Mouse (Mus musculus): ENCODE results near the gene Med19. TPM values are rescaled to one million over a fixed set of nuclear protein-coding genes. Genes with fewer than 3 reads are reported as not detected.

Med19 gene
- polyA plus RNA-seq, 1 experiment from 2014 or later = 31.6 TPM

- peak overlapping the region; percentile 59; the same call in 1 of the 2 replicates for H3K4me2 ChIP-seq (ENCODE audit: low read depth, low read length)
- H3K4me1 ChIP-seq (ENCODE audit: control insufficient read depth, insufficient read depth, low read length) = peaks cover 74% of the 10 kb centered on the region
- 40% methylated on average over 5 of the region's 5 CpGs for WGBS
- H3K4me3 ChIP-seq (ENCODE audit: low read length) = no peak overlapping the region
- H3K36me3 ChIP-seq (ENCODE audit: control insufficient read depth, insufficient read depth, low read length) = no peaks in the 10 kb centered on the region
- H3K9ac ChIP-seq (ENCODE audit: low read depth, low read length) = no peak overlapping the region
- no peak for ATAC-seq
- H3K27ac ChIP-seq (ENCODE audit: low read length) = peak overlapping the region; percentile 98
- no peaks in the 10 kb centered on the region for H3K27me3 ChIP-seq (replicated peaks; ENCODE audit: control insufficient read depth, insufficient read depth, low read length)
- H3K9me3 ChIP-seq (ENCODE audit: control insufficient read depth, low read length) = no peaks in the 10 kb centered on the region
Observed at GRCm38 (mm10) chr2:84638428-84639220, 39.6 kb upstream of the Med19 start.

GRCm38 (mm10) chr2:84640833-84641232 is 37.4 kb upstream of the Med19 start:
- Histone ChIP-seq H3K4me3 (ENCODE audit: low read length) (no peak overlapping the region), H3K4me1 (ENCODE audit: control insufficient read depth, insufficient read depth, low read length) (peaks cover 63% of the 10 kb centered on the region), H3K27me3 (replicated peaks; ENCODE audit: control insufficient read depth, insufficient read depth, low read length) (no peaks in the 10 kb centered on the region), H3K9ac (ENCODE audit: low read depth, low read length) (no peak overlapping the region), H3K9me3 (ENCODE audit: control insufficient read depth, low read length) (no peaks in the 10 kb centered on the region), H3K4me2 (ENCODE audit: low read depth, low read length) (no peak overlapping the region), H3K36me3 (ENCODE audit: control insufficient read depth, insufficient read depth, low read length) (no peaks in the 10 kb centered on the region), H3K27ac (ENCODE audit: low read length) (no peak overlapping the region)
- no peak for ATAC-seq

- H3K4me2 ChIP-seq (ENCODE audit: low read depth, low read length) = no peak overlapping the region
- H3K9me3 ChIP-seq (ENCODE audit: control insufficient read depth, low read length) = no peaks in the 10 kb centered on the region
- no peak overlapping the region for H3K27ac ChIP-seq (ENCODE audit: low read length)
- ATAC-seq = no peak
- peaks cover 31% of the 10 kb centered on the region for H3K4me1 ChIP-seq (ENCODE audit: control insufficient read depth, insufficient read depth, low read length)
- H3K36me3 ChIP-seq (ENCODE audit: control insufficient read depth, insufficient read depth, low read length) = no peaks in the 10 kb centered on the region
- H3K27me3 ChIP-seq (replicated peaks; ENCODE audit: control insufficient read depth, insufficient read depth, low read length) = no peaks in the 10 kb centered on the region
- H3K4me3 ChIP-seq (ENCODE audit: low read length) = no peak overlapping the region
- H3K9ac ChIP-seq (ENCODE audit: low read depth, low read length) = no peak overlapping the region
- 60% methylated on average over 1 of the region's 1 CpGs for WGBS
Observed at GRCm38 (mm10) chr2:84646138-84646537, 32.1 kb upstream of the Med19 start.

- Histone ChIP-seq H3K27ac (ENCODE audit: low read length) (no peak overlapping the region), H3K9ac (ENCODE audit: low read depth, low read length) (peak overlapping the region; percentile 14; the same call in 1 of the 2 replicates), H3K4me3 (ENCODE audit: low read length) (peak overlapping the region; percentile 25), H3K9me3 (ENCODE audit: control insufficient read depth, low read length) (no peaks in the 10 kb centered on the region), H3K27me3 (replicated peaks; ENCODE audit: control insufficient read depth, insufficient read depth, low read length) (no peaks in the 10 kb centered on the region), H3K4me2 (ENCODE audit: low read depth, low read length) (peak overlapping the region; percentile 68), H3K4me1 (ENCODE audit: control insufficient read depth, insufficient read depth, low read length) (peaks cover 22% of the 10 kb centered on the region), H3K36me3 (ENCODE audit: control insufficient read depth, insufficient read depth, low read length) (no peaks in the 10 kb centered on the region)
- WGBS = 79% methylated on average over 6 of the region's 6 CpGs
- no peak for ATAC-seq
Observed at GRCm38 (mm10) chr2:84647051-84647568, 31.1 kb upstream of the Med19 start.

GRCm38 (mm10) chr2:84648369-84648768 is 29.8 kb upstream of the Med19 start:
- 18% methylated on average over 6 of the region's 6 CpGs for WGBS
- Histone ChIP-seq H3K4me1 (ENCODE audit: control insufficient read depth, insufficient read depth, low read length) (peaks cover 17% of the 10 kb centered on the region; the same call in 1 of the 2 replicates), H3K4me2 (ENCODE audit: low read depth, low read length) (peak overlapping the region; percentile 68), H3K9me3 (ENCODE audit: control insufficient read depth, low read length) (no peaks in the 10 kb centered on the region), H3K4me3 (ENCODE audit: low read length) (peak overlapping the region; percentile 51), H3K27ac (ENCODE audit: low read length) (no peak overlapping the region), H3K9ac (ENCODE audit: low read depth, low read length) (peak overlapping the region; percentile 62), H3K27me3 (replicated peaks; ENCODE audit: control insufficient read depth, insufficient read depth, low read length) (no peaks in the 10 kb centered on the region), H3K36me3 (ENCODE audit: control insufficient read depth, insufficient read depth, low read length) (no peaks in the 10 kb centered on the region)
- no peak for ATAC-seq

- no peaks in the 10 kb centered on the region for H3K27me3 ChIP-seq (replicated peaks; ENCODE audit: control insufficient read depth, insufficient read depth, low read length)
- H3K4me3 ChIP-seq (ENCODE audit: low read length) = peak overlapping the region; percentile 69
- peak overlapping the region; percentile 80 for H3K9ac ChIP-seq (ENCODE audit: low read depth, low read length)
- no peaks in the 10 kb centered on the region for H3K36me3 ChIP-seq (ENCODE audit: control insufficient read depth, insufficient read depth, low read length)
- H3K9me3 ChIP-seq (ENCODE audit: control insufficient read depth, low read length) = no peaks in the 10 kb centered on the region
- peak; percentile 51; the same call in 1 of the 2 replicates for ATAC-seq
- H3K4me2 ChIP-seq (ENCODE audit: low read depth, low read length) = peak overlapping the region; percentile 52
- 0% methylated on average over 10 of the region's 10 CpGs for WGBS
- H3K4me1 ChIP-seq (ENCODE audit: control insufficient read depth, insufficient read depth, low read length) = 0 out of 2 replicates have a peak, but pooled peaks cover 12% of the 10 kb centered on the region
- H3K27ac ChIP-seq (ENCODE audit: low read length) = peak overlapping the region; percentile 90
Observed at GRCm38 (mm10) chr2:84649674-84650073, 28.5 kb upstream of the Med19 start.

- peak within 1 kb of the TSS; percentile 61 for H3K4me2 ChIP-seq (ENCODE audit: low read depth, low read length)
- ATAC-seq = peak; percentile 98
- H3K27ac ChIP-seq (ENCODE audit: low read length) = peak within 1 kb of the TSS; percentile 97
- H3K4me1 ChIP-seq (ENCODE audit: control insufficient read depth, insufficient read depth, low read length) = 0 out of 2 replicates have a peak, but pooled peaks cover 12% of the 10 kb centered on the region
- under 1% methylated on average over 15 of the region's 15 CpGs for WGBS
- H3K9me3 ChIP-seq (ENCODE audit: control insufficient read depth, low read length) = no peaks in the 10 kb centered on the region
- H3K4me3 ChIP-seq (ENCODE audit: low read length) = peak within 1 kb of the TSS; percentile 69
- no peaks in the 10 kb centered on the region for H3K36me3 ChIP-seq (ENCODE audit: control insufficient read depth, insufficient read depth, low read length)
- H3K27me3 ChIP-seq (replicated peaks; ENCODE audit: control insufficient read depth, insufficient read depth, low read length) = no peaks in the 10 kb centered on the region
- peak within 1 kb of the TSS; percentile 82 for H3K9ac ChIP-seq (ENCODE audit: low read depth, low read length)
Observed at GRCm38 (mm10) chr2:84650464-84651195, 27.6 kb upstream of the Med19 start, which contains the start of gene Ctnnd1. Gene Ctnnd1, minus strand, starts transcription at chr2:84650765.

- Histone ChIP-seq H3K9me3 (ENCODE audit: control insufficient read depth, low read length) (no peaks in the 10 kb centered on the region), H3K9ac (ENCODE audit: low read depth, low read length) (no peak overlapping the region)
Observed at GRCm38 (mm10) chr2:84653354-84653753, 24.8 kb upstream of the Med19 start.

GRCm38 (mm10) chr2:84655864-84656263 is 22.3 kb upstream of the Med19 start:
- Histone ChIP-seq H3K9ac (ENCODE audit: low read depth, low read length) (no peak overlapping the region), H3K27me3 (replicated peaks; ENCODE audit: control insufficient read depth, insufficient read depth, low read length) (no peaks in the 10 kb centered on the region), H3K4me1 (ENCODE audit: control insufficient read depth, insufficient read depth, low read length) (no peaks in the 10 kb centered on the region), H3K36me3 (ENCODE audit: control insufficient read depth, insufficient read depth, low read length) (no peaks in the 10 kb centered on the region), H3K27ac (ENCODE audit: low read length) (no peak overlapping the region), H3K4me2 (ENCODE audit: low read depth, low read length) (no peak overlapping the region), H3K9me3 (ENCODE audit: control insufficient read depth, low read length) (no peaks in the 10 kb centered on the region), H3K4me3 (ENCODE audit: low read length) (no peak overlapping the region)
- 69% methylated on average over 1 of the region's 1 CpGs for WGBS
- ATAC-seq = no peak

More at GRCm38 (mm10) chr2:84653354-84653753, 24.8 kb upstream of the Med19 start:
- Histone ChIP-seq H3K4me1 (ENCODE audit: control insufficient read depth, insufficient read depth, low read length) (no peaks in the 10 kb centered on the region), H3K27ac (ENCODE audit: low read length) (no peak overlapping the region), H3K4me3 (ENCODE audit: low read length) (no peak overlapping the region), H3K36me3 (ENCODE audit: control insufficient read depth, insufficient read depth, low read length) (no peaks in the 10 kb centered on the region), H3K27me3 (replicated peaks; ENCODE audit: control insufficient read depth, insufficient read depth, low read length) (no peaks in the 10 kb centered on the region), H3K4me2 (ENCODE audit: low read depth, low read length) (no peak overlapping the region)
- no peak for ATAC-seq

Measured in intestine, embryonic 16.5 days (tissue).